Mouse (Mus musculus) adrenal gland (tissue): Measurements from ENCODE around the gene Evi5.

Experiments
- intact Hi-C: fragments of 180-260 bp; cut with DNase I; formaldehyde crosslinking; loops from one replicate; pipeline ENCODE4 v1.15.1; 2025

The Evi5 gene

DNA sequence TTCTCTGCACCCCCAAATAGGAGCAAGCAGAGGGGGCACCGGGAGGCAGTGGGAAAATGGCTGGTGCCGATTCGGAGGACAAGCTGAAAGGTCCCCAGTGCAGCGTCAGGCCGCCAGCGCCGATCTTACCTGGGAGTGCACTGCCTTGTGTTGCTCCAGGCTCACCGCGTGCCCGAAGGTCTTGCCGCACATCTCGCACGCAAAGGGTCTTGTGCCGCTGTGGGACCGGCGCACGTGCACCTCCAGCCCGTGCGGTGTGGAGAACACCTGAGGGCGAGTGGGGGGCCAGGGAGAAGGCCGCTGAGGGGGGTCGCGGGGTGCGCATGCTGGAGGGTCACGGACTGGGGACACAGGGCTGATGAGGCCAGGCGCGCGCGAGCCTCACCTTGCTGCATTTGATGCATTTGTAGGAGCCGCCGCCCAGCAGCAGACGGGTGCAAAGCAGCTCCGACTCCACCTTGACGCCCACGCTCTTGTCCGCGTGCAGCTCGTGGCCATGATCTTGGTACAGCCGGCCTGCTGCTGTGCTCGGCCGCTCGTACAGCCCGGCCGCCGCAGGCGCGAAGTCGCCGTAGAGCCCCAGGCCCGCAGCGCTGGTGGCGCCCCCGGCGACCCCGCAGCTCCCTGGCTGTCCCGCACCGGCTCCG lies 153.8 kb downstream of the Evi5 start:
- intact Hi-C loops: no loop called here

DNA sequence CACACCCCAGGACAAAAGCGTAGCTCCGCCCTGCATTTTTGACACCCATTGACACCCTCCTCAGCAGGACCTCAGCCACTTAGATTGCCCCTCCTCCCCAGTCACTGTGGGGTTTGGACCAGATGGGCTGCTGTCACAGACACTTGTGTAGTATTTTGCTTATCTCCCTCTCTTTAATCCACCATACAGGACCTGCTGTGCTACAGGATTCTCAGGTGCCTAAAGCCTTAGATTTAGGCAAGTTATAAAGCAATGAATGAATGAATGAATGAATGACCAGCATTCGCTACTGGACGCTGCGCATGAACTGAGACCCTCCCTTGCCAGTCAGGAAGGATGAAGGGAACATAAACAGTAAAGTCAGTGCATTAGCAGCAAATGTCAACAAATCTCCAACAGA lies 154.4 kb downstream of the Evi5 start:
- intact Hi-C loops: no loop called here

DNA sequence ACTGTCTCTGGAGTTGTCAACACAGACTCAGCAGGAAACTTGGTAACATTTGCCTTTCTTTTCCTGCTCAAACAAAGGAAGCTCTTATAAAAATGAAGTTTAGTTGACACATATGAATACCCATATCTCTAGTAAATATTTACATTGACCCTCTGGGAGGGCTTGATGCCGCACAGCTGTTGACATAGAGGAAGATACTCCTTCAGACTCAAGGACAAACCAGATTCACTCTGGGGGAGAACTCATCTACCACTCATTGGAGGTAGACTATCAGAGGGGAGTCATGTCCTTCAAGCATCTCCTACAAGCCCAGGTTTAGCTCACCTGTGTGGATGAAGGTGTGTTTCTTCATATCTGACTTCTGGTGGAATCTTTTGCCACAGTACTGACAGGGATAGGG lies 155.1 kb downstream of the Evi5 start:
- intact Hi-C loops: no loop called here

DNA sequence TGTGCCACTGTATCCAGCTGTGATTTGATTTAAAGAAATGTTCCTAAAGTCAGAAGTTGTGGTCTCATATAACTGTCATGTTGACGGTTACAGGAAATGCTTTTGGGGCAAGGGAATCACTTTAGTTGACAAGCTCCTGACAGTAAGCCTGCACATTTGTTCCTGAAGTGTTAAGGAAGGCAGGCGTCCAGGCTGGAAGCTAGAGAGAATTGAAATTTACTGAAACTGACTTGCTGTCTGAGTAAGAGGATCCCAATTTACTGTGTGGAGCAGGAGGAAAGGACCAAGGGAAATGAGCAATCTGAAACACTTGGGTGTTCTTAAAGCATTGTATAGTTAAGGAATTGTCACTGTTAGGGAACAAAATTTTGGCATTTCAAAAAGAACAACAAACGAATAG lies 155.7 kb downstream of the Evi5 start:
- intact Hi-C loops: no loop called here

DNA sequence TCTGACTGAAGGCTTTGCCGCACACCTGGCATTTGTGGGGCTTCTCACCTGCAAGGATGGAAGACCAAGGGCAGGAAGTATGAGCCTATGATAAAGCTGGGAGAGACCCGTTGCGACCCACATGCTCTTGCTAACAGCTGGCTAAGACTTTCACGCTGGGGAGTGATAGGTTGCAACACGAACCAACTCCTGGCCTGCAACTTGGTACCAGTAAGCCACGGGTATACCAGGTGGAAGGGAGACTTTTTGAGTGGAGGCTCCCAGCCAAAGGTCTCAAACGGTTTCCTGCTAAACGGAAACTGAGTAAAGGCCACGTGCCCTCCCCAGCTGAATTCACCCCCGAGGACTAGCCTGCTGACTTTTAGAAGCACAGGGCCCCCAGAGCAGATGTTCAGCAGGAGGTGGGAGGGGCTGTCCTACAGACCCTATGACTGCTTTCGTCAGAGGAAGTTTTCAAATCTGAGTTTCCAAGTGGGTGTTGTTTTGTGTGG lies 157.0 kb downstream of the Evi5 start:
- intact Hi-C loops: no loop called here

DNA sequence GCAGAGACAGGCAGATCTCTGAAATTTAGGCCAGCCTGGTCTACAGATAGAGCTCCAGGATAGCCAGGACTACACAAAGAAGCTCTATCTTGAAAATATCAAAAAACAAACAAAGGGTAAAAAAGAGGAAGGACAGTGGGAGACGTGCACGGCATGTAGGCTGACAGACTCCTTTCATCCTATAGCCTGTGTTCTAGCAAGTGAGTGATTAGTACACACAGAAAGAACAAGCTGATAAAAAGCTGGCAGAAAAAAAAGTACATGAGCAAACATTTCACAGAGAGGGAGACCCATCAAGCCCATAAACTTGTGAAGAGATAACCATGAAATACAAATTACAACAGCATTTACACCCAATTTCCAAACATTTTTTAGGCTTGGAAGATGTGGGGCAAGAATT lies 163.2 kb downstream of the Evi5 start:
- intact Hi-C loops: no loop called here

DNA sequence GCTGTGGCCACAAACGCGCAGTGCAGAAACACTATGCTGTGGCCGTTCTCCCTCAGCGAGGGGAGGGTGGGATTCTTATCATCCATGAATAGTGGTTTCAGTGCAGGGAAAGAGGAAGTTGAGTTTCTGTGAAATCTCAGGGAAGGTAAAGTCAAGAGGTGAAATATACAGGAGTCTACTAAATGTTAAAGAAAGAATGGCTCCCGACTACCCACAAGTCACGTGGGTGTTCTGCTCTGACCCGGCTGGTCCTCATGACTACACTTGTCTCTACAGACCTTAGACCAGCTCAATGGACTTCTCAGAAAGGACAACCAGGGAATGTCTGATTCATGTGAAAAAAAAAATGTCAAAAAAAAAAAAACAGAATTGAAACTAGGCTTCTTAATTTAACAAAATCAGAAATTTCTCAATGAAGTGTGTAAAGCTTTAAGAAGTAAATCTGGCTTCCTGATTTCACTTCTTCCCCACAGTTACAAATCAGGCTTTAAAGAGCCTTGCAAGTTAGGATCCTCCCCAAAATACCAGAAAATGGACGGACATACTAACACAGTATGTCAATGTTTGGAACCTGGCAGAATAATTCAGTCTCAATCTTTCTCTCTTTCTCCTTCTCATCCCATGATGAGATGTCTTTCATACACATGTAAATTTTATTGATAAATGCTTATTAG lies 166.6 kb downstream of the Evi5 start:
- intact Hi-C loops: no loop called here

DNA sequence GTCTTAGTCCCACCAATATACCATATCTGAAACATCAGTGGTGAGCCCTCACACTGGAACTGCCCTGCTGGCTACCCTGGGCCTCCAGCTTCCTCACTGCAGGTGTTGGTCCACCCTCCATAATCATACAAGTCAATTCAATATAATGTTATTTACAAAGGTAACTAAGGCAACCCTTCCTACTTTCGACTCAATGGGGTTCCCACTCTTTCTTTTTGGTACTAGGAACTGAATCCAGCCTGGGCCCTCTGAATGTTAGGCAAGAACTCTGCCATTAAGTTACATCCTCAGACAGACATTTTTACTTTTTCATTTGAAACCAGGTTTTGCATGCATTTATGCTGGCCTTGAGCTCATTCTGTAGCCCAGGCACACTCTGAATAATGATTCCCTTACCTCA lies 168.6 kb downstream of the Evi5 start:
- intact Hi-C loops: no loop called here

DNA sequence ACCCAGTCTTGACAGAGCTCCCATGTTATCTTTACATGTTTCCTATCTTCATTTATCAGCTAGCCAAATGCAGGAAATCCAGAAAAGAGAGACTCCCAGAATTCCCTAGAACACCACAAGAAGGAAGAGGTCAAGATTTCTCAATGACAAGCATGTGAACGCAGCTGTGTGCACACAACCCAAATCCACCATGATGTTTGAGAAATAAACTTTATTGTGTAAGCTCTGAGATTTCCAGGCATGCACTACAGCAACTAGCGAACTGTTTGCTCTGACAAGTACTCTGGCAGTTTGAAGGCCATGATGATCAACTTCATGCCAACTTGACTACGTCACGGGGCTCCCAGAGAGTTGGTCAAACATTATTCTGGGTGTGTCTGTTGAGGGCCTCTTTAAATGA lies 169.2 kb downstream of the Evi5 start:
- intact Hi-C loops: no loop called here

DNA sequence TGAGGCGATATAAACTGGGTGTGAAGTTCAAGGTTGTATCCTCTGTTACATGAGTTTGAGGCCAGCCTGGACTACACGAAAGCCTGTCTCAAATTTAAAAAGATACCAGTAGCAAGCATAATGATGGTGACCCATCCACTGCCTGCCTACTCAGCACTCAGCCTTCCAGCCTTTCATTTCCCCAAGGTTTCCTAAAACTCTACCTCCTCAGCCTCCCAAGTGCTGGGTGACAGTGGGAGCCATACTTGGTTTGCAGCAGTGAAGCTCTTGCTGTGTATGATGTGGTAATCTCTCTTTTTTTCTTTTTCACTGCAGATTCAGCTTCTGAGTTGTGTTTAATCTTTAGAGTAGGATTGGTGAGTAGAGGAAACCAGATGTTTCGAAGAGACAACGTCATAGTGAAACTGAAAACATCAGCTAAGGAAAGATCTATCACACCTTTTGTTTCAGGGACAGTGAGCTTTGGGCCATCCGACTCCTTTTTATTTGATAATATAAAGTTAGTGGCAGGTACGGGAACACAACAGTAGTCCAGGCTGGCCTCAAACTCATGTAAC lies 171.6 kb downstream of the Evi5 start:
- intact Hi-C loops: no loop called here

DNA sequence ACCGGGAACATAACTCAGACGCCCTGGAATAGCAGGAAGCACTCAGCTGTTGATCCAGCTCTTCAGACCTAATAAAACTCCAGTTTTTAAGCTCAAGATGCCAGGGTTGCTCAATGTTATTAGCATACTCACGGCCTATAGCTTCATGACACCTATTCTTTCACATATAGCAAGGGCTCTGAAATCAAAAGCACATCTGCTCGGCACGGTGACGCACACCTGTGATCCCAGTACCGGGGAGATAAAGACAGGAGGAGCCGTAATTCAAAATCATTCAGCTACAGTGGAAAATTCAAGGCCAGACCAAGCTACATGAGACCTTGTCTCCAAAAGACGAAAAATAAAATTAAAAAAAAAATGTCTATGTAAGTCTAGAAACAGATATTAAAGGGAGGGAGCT lies 173.2 kb downstream of the Evi5 start:
- intact Hi-C loops: no loop called here

DNA sequence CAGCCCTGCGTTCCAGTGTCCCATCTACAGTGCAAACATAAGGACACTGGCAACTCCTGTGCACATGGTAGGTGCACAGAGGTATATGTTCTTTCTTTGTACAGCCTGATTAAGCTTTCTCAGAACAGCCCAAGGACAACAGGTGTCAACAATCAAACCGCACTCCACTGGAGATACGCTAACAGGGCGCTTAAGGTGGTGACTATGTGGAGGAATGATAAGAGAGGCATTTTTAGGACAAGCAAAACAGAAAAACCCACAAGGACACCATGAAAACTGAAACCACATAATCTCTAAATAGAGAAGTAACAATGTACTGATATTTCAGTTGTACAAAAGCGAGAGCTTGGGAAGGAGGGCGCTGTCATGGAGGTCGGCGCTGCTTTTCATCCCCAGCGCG lies 174.0 kb downstream of the Evi5 start:
- intact Hi-C loops: no loop called here

DNA sequence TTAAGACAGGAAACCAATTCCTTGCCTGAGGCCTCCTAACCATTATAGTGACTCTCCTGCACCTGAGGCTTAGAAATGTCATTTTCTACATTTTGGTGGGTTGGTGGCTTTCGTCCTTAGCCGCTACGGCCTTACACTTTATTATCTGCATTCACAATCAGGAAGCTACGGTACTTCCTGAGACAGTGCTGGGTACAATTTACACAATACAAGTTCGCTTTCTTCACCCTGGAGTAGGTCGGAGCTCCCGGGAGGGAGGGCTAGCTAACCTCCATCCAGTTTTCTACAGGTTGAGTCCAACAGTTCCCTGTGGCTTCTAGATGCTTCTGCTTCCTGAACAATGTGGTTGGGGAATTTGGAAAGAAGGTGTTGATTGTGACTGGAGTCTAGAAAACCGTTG lies 176.0 kb downstream of the Evi5 start:
- intact Hi-C loops: no loop called here

DNA sequence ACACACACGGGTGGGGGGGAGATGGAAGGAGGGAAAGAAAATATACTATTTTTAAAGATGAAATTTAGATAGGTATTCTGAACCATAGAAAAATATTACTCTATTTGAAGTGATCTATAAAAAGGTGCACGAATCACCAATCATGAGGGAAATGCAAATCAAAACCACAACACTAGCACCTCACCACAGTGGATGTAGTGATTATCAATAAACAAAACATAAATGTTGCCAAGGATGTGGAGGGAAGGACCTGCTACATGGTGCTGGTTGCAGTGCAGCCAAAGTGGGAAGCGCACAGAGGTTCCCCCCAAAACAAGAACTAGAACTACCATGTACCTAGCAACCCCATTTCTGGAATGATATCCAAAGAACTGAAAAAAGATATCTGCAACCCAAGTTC lies 179.9 kb downstream of the Evi5 start:
- intact Hi-C loops: no loop called here
